Comparison of ENCODE assay signal across 10 mouse cellular contexts in genomic region chr1:51292348-51292747, GRCm38 (mm10). TPM values are rescaled to one million over a fixed set of nuclear protein-coding genes. Genes with fewer than 3 reads are reported as not detected.
DNase-seq lines count a peak whose midpoint lies in the region; ATAC-seq lines count a peak whose summit lies in the region.
"Had no signal": no experiment of that assay in that cellular context is flagged by ENCODE, and none has a peak within 500 bp of the region (broad histone marks: within the 10 kb centered on the region; RNA-seq: fewer than 3 reads in every experiment).

No protein-coding gene starts in this region.

- H3K4me1 ChIP-seq in kidney, embryonic 14.5 days (ENCODE audit: control insufficient read depth, insufficient read depth, low read length) = peaks cover 14% of the 10 kb centered on the region
- peaks cover 10% of the 10 kb centered on the region; the same call in 1 of the 2 replicates for H3K4me1 ChIP-seq in brown adipose tissue, adult 24 weeks (ENCODE audit: control insufficient read depth, insufficient read depth, insufficient read length, low read length)
- 0 out of 2 replicates have a peak, but pooled peaks cover 6% of the 10 kb centered on the region for H3K4me1 ChIP-seq in intestine, embryonic 15.5 days (replicated peaks)
- H3K4me1 ChIP-seq in liver, embryonic 16.5 days (ENCODE audit: control insufficient read depth, low read depth, low read length) = no peaks in the 10 kb centered on the region

- H3K9ac ChIP-seq in kidney, embryonic 14.5 days (ENCODE audit: low read depth, low read length) = no peak overlapping the region
- no peak overlapping the region for H3K9ac ChIP-seq in intestine, embryonic 15.5 days
- no peak overlapping the region for H3K9ac ChIP-seq in liver, embryonic 16.5 days (ENCODE audit: low read depth, low read length)

- H3K4me3 ChIP-seq in kidney, embryonic 14.5 days (ENCODE audit: low read length) = no peak overlapping the region
- H3K4me3 ChIP-seq in brown adipose tissue, adult 24 weeks (ENCODE audit: insufficient read depth, low read depth, low read length) = peak overlapping the region; percentile 69
- 0 out of 2 replicates have a peak overlapping the region, but pooled peaks have one; percentile 10 for H3K4me3 ChIP-seq in intestine, embryonic 15.5 days (replicated peaks)
- 0 out of 2 replicates have a peak overlapping the region, but pooled peaks have one; percentile 1 for H3K4me3 ChIP-seq in liver, embryonic 16.5 days (ENCODE audit: low read depth, low read length)

- no peaks in the 10 kb centered on the region for H3K9me3 ChIP-seq in kidney, embryonic 14.5 days (ENCODE audit: control insufficient read depth, low read length)
- no peaks in the 10 kb centered on the region for H3K9me3 ChIP-seq in intestine, embryonic 15.5 days
- H3K9me3 ChIP-seq in liver, embryonic 16.5 days (replicated peaks; ENCODE audit: control insufficient read depth, low read length) = no peaks in the 10 kb centered on the region

- H3K4me2 ChIP-seq in kidney, embryonic 14.5 days (replicated peaks; ENCODE audit: low read depth, low read length) = no peak overlapping the region; the same call in 1 of the 2 replicates
- peak overlapping the region; percentile 30 for H3K4me2 ChIP-seq in intestine, embryonic 15.5 days (replicated peaks)
- H3K4me2 ChIP-seq in liver, embryonic 16.5 days (ENCODE audit: low read depth, low read length) = no peak overlapping the region

- no peak overlapping the region for H3K27ac ChIP-seq in kidney, embryonic 14.5 days (ENCODE audit: low read depth, low read length)
- H3K27ac ChIP-seq in brown adipose tissue, adult 24 weeks (replicated peaks; ENCODE audit: low read depth, low read length) = peak overlapping the region; percentile 78
- no peak overlapping the region for H3K27ac ChIP-seq in intestine, embryonic 15.5 days
- H3K27ac ChIP-seq in liver, embryonic 16.5 days (ENCODE audit: low read length) = no peak overlapping the region

- peak; percentile 29 to 64 for DNase-seq in kidney, adult 8-10 months
- no peak for DNase-seq in adrenal gland, postnatal 25 days
- no peak for DNase-seq in c-Kit-positive CD71-positive TER-119-positive erythroid progenitor cells, embryonic 14.5 days (ENCODE audit: low spot score)
- DNase-seq: gastrocnemius, postnatal 25 days; retina, postnatal 1 day had no signal

- no peak for ATAC-seq in kidney, embryonic 14.5 days (ENCODE audit: low FRiP score, low TSS enrichment)
- no peak for ATAC-seq in intestine, embryonic 15.5 days
- ATAC-seq in liver, embryonic 16.5 days (ENCODE audit: low read depth) = peak; percentile 35; the same call in 1 of the 2 replicates

- no peaks in the 10 kb centered on the region for H3K27me3 ChIP-seq in kidney, embryonic 14.5 days (ENCODE audit: control insufficient read depth, insufficient read depth, low read length)
- H3K27me3 ChIP-seq in intestine, embryonic 15.5 days (replicated peaks) = no peaks in the 10 kb centered on the region
- no peaks in the 10 kb centered on the region for H3K27me3 ChIP-seq in liver, embryonic 16.5 days (ENCODE audit: control insufficient read depth, insufficient read depth, low read depth, low read length)
- H3K27me3 ChIP-seq: CH12.LX had no signal

- 88% methylated on average over 4 of the region's 4 CpGs for WGBS in kidney, embryonic 14.5 days
- 78% methylated on average over 4 of the region's 4 CpGs for WGBS in intestine, embryonic 15.5 days
- WGBS in liver, embryonic 16.5 days (ENCODE audit: insufficient replicate concordance) = 50% methylated on average over 4 of the region's 4 CpGs

- no peaks in the 10 kb centered on the region for H3K36me3 ChIP-seq in kidney, embryonic 14.5 days (ENCODE audit: control insufficient read depth, insufficient read depth, low read length)
- H3K36me3 ChIP-seq in intestine, embryonic 15.5 days = no peaks in the 10 kb centered on the region
- no peaks in the 10 kb centered on the region for H3K36me3 ChIP-seq in liver, embryonic 16.5 days (ENCODE audit: control insufficient read depth, insufficient read depth)

RNA-seq across cellular contexts. Expression of gene Cavin2, which starts 3.4 kb away (rescaled TPM):
- 14.9 and 20.8 TPM in 2 replicates for polyA plus RNA-seq in kidney, embryonic 14.5 days (2014; fragmentation: Nextera tagmentation; extraction: Ambion mirVana)
- 104 and 140 TPM in 2 replicates for polyA plus RNA-seq in brown adipose tissue, adult 24 weeks (2012; ENCODE audit: insufficient read depth, insufficient read length, missing spikeins)
- 74.8 and 83.0 TPM in 2 replicates for polyA plus RNA-seq in intestine, embryonic 15.5 days (2015; fragmentation: Nextera tagmentation; extraction: Ambion mirVana)
- polyA plus RNA-seq in liver, embryonic 16.5 days (2015; fragmentation: Nextera tagmentation; extraction: Ambion mirVana) = 23.7 and 24.9 TPM in 2 replicates
- total RNA-seq in adrenal gland, postnatal 25 days (2021) = 33.7 and 34.5 TPM in 2 replicates
- total RNA-seq: CH12.LX had no signal

Comparison
In these comparisons a context has a peak if more than half of its experiments do, and no peak if none do; other contexts are left out.
1. DNase-seq: peak in kidney, adult 8-10 months (2 of 2); none in adrenal gland, postnatal 25 days (single experiment) and c-Kit-positive CD71-positive TER-119-positive erythroid progenitor cells, embryonic 14.5 days (single experiment).